Mouse (Mus musculus): Measurements from ENCODE around the gene Rtp2.

GRCm38 (mm10) chr16:23952101-23952727 is 20.0 kb upstream of the Rtp2 start:
- TF ChIP-seq POLR2A (IDR thresholded peaks at IDR 0.05; ENCODE audit: borderline replicate concordance, low read depth, low read length) (no peak), CTCF (IDR thresholded peaks at IDR 0.05; ENCODE audit: low read depth, low read length) (no peak)
